Mouse (Mus musculus) bone marrow macrophage, adult 2 months (primary cell): Measurements from ENCODE around the gene Oxgr1.

Experiments
- CTCF ChIP-seq: IDR thresholded peaks from 2 replicates; pipeline ENCODE4 v1.5.1; 2012; ENCODE audit warnings: low read depth, mild to moderate bottlenecking, low read length, moderate library complexity
- POLR2A ChIP-seq: IDR thresholded peaks from 2 replicates; pipeline ENCODE4 v1.6.1; 2012; ENCODE audit warnings: mild to moderate bottlenecking, low read depth, low read length, borderline replicate concordance

DNA sequence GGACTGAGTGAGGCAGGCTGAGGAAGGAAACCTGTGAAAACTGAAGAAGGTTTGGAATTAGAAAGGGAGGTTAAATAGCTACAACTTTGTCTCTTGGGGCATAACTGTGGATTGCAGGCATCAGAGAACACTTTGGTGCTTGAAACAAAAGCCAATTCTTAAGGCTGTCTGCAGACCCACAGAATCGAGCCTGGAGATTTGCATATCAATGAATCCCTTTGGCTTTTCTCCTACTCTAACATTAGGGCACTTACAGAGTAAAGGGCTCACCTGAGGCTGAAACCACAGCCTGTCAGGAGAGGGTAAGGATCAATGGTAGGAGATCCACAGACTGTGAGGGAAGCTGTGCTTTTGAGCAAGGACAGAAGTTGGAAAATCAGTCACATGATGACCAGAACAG lies 8.8 kb downstream of the Oxgr1 start:
- TF ChIP-seq CTCF, result no peak
- no peak for TF ChIP-seq POLR2A
